Mouse (Mus musculus) common myeloid progenitor, adult 5-6 weeks (primary cell): ENCODE data around the gene Zfp94. TPM values are rescaled to one million over a fixed set of nuclear protein-coding genes. Genes with fewer than 3 reads are reported as not detected.

Experiments
- ATAC-seq: replicated peaks from 2 replicates; pipeline ENCODE4 v1.8.0; 2016; ENCODE audit warnings: low read depth, mild to moderate bottlenecking, moderate TSS enrichment, inconsistent platforms; ENCODE audit not compliant: poor library complexity, severe bottlenecking
- total RNA-seq: library from RNA; stranded (forward); fragments of 200-1000, 187-1606 nt; gene quantifications from 2 replicates; pipeline ENCODE4 v1.2.3, GENCODE M21; 2017

Gene Zfp94
- 2.4 and 6.5 TPM in 2 replicates for total RNA-seq

DNA sequence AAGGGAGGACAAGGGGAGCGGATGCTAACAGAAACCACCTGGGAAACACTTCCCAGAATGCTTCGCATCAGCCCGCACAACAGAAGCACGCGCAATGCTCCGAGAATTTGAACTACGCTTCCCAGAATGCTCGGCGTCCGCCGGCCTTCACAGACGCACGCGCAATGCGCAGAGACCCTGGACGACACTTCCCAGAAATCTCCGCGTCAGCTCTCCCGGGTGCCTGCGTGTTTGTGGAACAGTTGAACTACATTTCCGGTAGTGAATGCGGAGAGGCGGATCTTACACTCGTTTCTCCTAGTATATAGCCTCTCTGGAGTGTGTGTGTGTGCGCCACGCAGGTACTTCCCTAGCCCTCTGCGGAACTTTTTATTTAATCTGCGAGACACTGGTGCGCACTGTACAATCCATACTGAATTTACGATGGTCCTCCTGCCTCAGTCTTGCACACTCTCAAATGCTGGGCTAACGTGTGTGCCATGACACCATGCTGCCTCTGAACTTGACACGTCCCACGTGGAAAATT is at the start of gene Zfp94:
Gene Zfp94 (minus strand): TSS at position 100 of the 526 bp plus-strand sequence.
- ATAC-seq = peak; percentile 96

DNA sequence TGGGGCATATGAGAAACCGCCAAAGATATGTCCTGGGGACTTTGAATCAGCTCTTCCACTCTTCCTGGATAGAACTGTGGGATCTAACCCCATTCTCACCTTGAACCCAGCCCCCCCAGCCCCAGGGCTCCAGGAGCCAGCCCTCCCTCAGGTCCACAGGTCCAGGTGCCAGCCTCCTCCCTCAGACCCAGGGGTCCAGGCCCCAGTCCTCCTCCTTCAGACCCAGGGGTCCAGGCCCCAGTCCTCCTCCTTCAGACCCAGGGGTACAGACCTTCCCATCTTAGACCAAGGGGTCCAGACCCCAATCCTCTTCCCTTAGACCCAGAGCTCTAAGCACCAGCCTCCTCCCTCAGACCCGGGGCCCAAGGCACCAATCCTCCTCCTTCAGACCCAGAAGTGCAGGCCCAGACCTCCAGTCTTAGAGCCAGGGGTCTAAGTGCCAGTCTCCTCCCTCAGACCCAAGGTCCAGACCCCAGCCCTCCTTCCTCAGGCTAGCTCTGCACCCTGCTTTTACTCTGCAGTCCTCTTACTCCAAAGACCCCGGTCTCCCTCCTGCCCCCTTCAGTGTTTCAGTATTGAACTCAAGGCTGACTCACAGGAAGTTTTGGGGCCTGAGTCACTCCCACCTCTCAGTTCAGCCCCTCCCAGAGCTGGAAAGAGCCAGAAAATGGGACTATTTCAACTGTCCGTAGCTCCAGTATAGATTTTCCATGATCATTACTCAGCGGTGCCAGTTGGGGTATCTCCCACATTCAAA is 49.0 kb upstream of the Zfp94 start:
- no peak for ATAC-seq

DNA sequence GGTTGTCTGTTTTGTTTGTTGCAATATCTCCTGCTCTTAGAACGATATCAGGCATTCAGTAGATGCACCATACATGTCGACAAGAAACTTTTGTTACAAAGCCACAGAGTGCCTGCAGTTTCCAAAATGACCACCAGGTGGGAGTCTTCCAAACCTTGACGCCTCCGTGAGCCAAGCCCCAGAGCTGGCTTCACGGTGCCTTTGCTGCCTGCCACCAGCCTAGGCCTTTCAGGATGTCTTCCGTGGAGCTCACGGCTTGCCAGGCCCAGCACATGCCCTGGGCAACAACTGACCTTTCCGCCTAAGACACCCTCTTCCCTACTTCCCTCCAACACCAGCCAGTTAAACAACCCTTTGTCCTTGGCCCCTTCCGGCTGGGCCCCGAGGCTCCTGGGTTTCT is 48.4 kb upstream of the Zfp94 start:
- peak; percentile 67 for ATAC-seq

DNA sequence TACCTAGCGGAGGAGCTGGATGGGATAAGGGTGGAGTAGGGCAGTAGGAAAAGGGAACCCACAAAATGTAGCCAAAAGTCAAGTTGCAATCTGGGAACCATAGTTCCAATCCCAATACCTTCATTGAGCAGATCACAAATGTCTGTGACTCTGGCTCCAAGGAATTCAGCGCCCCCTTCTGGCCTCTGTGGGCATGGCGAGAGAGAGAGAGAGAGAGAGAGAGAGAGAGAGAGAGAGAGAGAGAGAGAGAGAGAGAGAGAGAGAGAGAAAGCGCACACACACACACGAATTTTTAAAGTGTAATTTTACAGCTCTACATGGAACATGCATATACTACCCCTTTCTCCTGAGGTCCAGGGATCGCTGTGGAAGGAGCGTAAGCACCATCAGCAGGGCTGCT is 46.8 kb upstream of the Zfp94 start:
- ATAC-seq = peak; percentile 8; the same call in 1 of the 2 replicates

DNA sequence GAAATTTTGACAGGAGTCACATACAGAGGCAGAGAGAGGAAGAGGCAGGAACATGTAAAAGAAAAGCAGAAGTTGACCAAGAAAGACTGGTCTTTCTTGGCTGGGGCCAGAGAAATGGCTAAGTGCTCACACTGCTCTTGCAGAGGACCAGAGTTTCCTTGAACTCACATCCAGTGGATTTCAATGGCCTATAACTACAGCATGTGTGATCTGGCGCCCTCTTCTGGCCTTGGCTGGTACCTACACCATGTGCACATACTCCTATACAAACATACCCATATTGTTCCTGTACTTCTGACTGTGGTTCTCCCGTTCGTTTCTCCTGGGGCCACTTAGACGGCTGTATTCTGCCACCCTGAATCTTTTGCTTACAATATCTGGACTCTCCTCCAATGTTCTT is 44.5 kb upstream of the Zfp94 start:
- 0 out of 2 replicates have a peak, but pooled peaks have one; percentile 9 for ATAC-seq

DNA sequence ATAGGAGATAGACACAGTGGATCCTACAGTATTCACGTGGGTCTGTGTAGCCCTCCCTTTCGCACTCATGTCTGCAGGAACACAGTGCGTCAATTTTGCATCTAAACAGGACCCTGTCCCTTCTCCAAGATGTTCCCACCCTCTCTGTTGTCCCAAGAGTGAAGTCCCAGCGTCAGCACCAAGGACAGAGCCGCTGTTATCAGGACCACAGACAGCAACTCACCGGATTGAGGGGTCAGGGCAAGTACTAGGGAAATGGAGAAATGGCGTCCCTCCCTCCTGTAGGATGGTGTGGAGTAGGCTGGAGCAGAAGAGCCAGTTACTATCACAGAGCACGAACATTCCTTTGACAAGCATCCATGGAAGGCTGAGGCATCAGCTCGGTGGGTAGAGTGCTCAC is 42.8 kb upstream of the Zfp94 start:
- ATAC-seq = peak; percentile 80

DNA sequence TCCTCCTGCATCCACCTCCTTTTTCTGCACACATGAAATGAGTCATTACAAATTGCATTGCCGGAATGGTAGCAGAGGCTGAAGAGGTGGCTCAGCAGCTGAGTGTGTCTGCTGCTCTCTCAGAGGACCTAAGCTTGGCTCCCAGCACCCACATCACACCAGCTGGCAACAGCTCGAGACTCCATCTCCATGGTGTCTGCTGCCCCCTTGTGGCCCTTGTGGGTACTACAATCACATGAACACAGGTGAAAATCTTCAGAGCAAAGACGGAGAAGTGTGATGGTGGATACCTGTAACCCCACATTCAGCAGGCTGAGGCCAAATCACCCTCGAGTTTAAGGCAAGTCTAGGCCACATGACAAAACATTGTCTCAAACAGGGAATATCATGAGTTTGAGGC is 41.4 kb upstream of the Zfp94 start:
- no peak for ATAC-seq

DNA sequence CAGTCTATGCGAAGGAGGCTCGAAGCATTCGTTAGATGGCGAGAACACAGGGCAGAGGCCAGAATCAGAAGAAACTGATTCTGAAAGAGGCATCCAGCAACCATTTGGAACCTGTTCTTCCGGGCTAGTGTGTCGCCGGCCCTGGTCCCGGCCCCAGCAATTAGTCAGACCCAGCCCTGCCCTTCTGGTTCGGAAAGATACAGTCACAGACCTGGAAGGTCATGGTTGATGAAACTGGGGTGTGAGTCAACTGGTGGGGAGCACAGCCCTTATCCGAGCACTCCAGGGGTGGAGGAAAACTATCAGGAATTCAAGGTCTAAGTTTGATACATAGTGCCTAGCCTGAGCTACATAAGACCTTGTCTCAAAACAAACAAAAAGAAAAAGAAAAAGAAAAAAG is 39.6 kb upstream of the Zfp94 start:
- no peak for ATAC-seq

DNA sequence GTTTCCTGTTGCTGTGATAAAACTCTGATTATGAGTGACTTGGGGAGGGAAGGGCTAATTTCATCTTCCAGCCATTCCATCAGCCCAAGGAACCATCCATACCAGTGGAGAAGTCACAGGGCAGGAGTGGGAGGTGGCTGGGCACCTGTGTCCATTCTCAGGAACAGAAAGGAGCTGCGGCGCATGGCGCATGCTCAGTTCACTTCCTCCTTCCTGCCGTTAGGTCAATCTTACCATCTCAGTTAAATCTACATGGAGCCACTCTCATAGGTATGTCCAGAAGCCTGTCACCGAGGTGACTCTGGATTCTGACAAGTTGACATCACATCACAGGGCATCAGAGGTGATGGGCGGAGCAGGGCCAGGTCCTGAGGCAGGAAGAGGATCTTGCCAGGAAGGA is 39.2 kb upstream of the Zfp94 start:
- ATAC-seq = no peak

DNA sequence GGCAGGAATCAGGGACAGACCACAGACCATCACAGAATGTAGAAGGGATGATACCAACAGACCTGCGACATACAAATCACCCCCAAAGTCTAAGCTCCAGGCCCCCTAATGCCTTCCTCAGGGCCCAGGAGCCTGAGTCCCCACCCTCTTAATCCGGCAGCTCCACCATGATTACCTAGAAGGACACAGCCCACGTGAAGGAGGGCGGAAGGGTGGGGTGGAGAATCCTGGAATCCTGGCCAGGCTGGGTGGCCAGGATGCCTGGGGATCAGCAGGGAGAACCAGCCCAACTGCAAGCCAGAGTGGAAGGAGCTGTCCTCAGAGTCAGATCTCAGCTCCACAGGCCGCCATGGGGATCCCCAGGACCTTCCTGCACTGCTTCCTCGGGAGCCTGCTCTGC is 32.4 kb upstream of the Zfp94 start, which contains the start of gene Lypd5:
Gene Lypd5 (plus strand): TSS at position 301 of the 400 bp plus-strand sequence.
- no peak for ATAC-seq

DNA sequence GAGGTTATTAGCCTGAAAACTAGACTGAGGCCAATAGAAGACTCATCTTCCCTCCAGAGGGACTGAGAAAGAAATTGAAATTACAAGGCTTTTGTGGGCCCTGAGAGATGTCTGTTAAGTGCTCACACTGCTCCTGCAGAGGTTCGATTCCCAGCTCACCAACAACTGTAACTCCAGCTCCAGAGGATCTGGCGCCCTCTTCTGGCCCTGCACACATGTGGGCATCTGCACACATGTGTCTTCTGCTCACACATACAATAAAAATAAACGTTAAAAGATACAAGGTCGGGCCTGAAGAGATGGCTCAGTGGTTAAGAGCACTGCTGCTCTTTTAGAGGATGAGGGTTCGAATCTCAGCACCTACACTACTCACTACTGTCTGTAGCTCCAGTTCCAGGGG is 30.0 kb upstream of the Zfp94 start:
- no peak for ATAC-seq

DNA sequence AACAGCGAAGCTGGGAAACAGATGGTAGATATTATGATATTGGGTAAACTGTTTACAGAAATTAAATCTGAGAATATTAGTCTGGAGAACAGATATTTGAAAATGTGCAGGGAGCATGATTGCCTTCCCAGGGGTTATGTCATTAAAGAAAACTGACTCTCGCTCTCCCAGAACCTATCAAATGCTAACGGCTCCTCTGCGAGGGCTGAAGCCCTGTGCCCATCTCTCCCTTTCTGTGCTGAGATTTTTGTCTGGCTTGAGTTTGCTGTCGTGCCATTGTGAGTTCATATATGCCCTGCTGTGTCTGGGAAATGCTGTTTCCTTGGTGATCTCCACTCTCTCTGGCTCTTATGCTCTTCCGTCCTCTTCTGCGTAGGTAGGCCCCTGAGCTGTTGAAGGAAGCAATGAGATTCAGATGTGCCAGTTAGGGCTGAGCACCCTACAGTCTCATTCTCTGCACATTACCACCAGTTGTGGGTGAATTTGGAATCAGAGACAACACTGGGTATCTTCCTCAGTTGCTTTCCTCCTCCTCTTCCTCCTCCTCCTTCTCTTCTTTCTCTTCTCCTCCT is 27.3 kb upstream of the Zfp94 start:
- ATAC-seq = no peak

DNA sequence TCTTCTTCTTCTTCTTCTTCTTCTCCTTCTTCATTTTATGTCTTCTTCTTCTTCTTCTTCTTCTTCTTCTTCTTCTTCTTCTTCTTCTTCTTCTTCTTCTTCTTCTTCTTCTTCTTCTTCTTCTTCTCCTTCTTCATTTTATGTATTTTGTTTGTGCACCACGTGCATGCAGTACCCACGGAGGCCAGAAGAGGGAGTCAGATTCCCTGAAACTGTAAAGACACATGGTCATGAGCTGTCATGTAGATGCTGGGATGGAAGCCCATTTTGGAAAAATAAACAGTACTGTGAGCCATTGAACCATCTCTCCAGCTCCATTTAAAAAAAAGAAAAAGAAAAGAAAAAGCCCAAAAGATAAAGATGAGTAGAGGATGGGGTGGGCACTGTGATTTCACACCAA is 21.8 kb upstream of the Zfp94 start:
- ATAC-seq = no peak

DNA sequence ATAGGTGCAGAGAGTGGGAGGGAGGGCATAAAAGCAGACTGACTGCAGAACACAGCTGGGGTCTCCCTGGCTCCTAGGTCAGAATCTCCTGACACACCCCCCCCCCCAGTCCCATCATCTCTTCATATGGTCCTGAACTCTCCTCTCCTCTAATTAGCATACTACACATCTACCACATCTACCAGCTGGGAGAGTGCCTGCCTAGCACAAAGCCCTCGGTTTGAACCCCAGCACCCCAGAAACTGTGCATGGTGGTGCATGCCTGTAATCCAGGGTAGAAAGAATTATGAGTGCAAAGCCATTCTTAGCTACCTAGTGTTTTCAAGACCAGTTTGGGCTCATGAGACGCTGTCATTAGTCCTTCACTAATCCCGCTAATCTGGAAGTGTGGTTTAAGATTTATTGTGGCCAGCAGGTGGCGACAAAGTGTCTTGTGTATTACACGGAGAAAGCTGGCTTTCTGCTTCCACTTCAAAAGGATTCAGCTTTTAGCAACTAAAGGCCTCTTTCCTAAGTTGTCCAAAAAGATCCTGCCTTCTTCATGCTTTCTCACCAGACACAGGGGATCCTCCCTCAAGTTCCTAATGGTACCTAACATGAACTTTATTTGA is 19.3 kb upstream of the Zfp94 start:
- ATAC-seq = peak; percentile 70

DNA sequence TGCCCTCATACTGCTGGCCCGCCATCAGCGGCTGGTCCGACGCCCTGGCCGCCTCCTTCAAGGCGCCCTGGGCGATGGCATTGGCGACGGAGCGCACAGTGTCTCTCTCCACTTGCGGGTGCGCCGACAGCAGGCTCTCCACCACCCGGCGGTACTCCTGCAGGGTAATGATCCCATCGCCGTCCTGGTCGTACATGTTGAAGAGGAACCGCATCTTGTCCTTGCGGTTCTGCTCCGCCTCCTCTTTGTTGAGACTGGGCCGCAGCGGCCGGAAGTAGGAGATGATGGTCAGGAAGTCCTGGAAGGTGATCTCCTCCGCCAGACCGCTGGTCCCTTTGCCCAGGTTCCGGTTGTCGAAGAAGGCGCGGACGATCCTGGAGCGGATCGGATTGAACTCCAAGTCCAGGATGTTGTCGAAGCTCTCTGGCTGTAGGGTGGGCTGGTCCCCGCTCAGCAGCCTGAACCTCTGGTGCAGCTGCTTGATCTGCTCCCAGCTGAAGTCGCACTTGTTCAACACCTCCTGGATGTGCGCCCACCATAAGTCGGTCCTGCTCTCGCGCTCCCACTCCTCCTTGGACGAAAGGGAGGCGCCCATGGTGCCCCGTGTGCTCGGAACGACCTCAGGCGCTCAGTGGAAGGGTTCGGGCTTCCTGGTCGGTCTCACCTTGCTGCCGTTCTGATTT is 17.0 kb upstream of the Zfp94 start, which contains the start of gene Tescl:
Gene Tescl (minus strand): TSS at position 633 of the 683 bp plus-strand sequence.
- ATAC-seq = peak; percentile 68

DNA sequence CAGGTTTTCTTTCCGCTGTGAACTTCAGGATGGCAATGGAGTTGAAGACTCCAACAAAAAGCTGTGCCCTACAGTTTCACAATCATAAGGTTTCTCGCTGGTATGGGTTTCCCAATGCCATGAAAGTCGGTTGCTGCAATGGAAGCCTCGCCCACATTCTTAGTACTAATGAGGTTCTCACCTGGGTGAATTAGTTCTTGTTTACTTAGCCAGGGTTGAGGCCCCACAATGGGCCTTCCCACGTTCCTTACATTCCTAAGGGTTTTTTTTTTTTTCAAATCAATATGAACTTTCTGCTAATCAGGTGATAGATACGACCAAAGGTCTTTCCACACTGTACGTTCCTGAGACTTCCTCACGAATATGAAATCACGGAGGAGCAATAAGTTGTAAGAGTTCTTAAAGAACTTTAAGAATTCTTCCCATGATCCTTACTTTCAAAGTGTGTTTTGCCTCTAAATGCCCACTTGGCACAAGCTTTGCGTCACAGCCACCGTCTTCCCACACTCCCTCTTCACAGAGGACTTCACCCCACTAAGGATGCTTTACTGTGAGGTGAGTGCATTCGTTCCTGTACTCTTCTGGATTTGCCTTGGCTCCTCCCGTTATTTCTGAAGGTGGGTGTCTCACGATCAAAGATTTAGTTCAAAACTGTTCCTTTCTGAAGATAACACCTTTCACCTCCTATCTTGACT is 11.0 kb upstream of the Zfp94 start:
- no peak for ATAC-seq

DNA sequence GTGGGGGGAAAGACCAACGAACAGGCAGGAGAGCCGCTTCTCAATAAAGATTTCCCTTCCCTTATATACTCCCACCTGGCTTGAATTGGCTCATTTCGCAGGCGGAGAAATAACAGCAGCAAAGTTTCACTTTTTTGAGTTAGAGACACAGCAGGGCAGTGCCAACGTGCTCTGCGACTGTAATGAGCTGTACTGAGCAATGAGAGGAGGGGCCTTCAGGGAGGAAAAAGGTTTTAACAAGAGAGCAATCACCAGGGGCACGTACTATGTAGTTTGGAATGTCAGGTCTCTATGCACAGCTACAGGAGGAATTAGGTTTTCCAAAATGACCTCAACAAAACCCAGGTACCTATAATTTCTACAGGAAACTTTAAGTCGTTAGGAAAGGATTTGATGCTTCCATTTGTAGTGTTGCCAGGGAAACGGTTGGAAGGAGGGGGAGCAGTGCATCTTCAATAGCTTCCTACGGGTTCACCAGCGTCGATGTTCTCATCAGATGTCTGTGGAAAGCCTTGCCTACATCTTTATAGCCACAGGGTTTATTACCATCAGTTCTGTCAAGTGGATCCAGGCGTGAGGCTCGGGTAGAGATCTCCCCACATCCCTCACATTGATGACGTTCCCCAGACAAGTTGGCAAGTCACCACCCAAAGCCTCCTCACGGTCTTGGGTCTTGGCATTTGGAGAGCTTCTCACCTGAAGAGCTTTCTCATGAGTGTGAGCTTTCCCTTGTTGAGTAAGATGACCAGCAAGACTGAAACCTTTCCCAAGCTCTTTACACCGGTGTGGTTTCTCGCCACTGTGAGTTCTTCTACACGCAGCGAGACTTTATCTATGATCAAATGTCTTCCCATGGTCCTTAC is 10.0 kb upstream of the Zfp94 start:
- ATAC-seq = no peak

DNA sequence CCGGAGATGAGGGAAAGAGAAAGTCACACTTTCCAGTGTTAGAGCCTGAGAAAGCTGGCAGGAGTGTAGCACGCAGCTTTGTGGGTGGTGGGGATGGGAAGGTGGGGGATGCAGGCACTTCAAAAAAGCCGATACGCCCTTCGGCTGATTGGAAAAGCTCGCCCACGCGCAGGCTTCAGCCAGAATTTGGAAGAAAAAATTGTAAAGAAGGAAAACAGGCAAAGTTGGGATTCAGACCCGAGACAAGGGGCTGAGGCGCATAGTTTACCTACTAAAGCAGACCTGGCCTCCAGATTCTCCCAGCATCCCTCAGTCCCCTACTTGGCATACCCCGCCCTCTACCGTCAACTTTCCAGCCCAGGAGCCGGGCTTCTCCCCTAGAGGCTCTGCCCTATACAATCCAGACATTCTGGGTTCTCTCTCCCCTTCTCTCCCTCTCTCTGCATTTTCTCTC is 9.2 kb upstream of the Zfp94 start:
- ATAC-seq = no peak

DNA sequence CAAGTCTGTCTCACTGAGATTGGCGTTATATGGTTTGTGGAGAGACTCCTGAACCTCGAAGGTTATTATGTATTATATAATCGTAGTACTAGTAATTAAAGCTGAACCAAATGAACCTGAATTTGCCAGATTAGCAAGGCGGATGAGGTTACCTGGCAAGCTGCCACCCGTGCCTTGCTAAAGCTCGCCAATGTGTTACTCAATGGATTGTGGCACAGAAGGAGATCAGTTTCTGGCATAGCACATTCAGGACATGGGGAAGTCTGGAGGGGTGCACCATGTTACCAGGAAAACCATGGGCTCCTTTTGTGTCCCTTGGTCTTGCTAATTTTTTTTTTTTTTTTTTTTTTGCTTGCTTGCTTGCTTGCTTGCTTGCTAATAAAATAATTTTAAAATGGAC is 8.7 kb upstream of the Zfp94 start:
- no peak for ATAC-seq
